Mouse (Mus musculus): Measurements from ENCODE around the gene Mybpc3.

GRCm38 (mm10) chr2:91072092-91072491 lies 45.9 kb upstream of the Mybpc3 start:
- no peak for TF ChIP-seq POLR2A (IDR thresholded peaks at IDR 0.05; ENCODE audit: insufficient read depth, low read length)
- TF ChIP-seq CTCF (IDR thresholded peaks at IDR 0.05; ENCODE audit: low read depth, low read length): no peak
- no peak for TF ChIP-seq EP300 (IDR thresholded peaks at IDR 0.05; ENCODE audit: insufficient read depth, low read depth, low read length)
